Mouse (Mus musculus): Measurements from ENCODE around the gene Gm20696. TPM values are rescaled to one million over a fixed set of nuclear protein-coding genes. Genes with fewer than 3 reads are reported as not detected.

Gm20696 gene
- polyA plus RNA-seq, 1 experiment from 2014 or later, result 0.03 TPM

DNA sequence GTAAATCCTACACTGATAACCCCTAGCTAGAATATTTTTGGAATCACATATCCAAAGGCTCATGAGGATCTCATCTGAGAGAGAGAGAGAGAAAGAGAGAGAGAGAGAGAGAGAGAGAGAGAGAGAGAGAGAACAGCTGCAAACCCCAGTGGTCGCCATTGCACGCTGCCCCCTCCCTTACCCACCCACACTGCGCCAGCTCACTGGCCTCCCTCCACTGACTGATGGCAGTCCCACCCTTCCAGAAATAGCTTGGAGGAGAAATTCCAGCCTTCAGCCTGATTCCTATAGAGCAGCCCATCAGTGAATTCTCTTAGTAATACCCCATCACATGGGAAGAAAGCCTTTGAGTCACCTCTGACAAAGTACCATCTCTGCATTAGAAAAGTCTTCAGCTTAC is 415.4 kb downstream of the Gm20696 start:
- no peak overlapping the region for H3K4me3 ChIP-seq (ENCODE audit: inconsistent target)
- H3K79me2 ChIP-seq (ENCODE audit: inconsistent target), result no peaks in the 10 kb centered on the region
- WGBS (ENCODE audit: missing documents), result 100% methylated on average over 1 of the region's 3 CpGs
- no peaks in the 10 kb centered on the region for H3K36me3 ChIP-seq (ENCODE audit: inconsistent target)
- no peak overlapping the region for H3K27ac ChIP-seq

DNA sequence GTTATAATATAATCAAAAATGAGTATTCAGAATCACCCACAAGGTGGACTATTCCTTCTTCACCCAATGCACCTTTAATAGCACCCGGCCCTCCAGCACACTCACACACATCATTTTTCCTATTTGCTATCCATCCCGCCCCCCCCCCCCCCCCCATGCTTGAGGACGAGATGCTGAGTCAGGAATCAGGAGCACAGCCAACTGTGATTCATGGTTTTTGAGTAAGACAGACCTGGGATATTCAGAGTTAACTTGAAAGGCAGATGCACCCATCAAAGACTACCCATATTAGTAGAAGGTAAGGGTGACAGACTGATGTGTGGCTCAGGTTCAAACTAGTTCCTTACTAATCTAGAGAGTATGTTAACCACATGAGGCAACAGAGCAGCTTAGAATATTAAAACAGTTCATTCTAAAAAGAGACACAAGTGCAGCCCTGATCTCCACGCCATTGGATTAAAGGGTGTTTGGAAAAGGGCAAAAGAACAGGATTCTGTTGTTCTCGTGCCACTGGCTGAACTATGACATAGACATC is 417.0 kb downstream of the Gm20696 start:
- Histone ChIP-seq H3K4me3 (ENCODE audit: inconsistent target) (no peak overlapping the region), H3K27ac (no peak overlapping the region), H3K36me3 (ENCODE audit: inconsistent target) (no peaks in the 10 kb centered on the region), H3K79me2 (ENCODE audit: inconsistent target) (no peaks in the 10 kb centered on the region)
- 100% methylated on average over 3 of the region's 5 CpGs for WGBS (ENCODE audit: missing documents)

DNA sequence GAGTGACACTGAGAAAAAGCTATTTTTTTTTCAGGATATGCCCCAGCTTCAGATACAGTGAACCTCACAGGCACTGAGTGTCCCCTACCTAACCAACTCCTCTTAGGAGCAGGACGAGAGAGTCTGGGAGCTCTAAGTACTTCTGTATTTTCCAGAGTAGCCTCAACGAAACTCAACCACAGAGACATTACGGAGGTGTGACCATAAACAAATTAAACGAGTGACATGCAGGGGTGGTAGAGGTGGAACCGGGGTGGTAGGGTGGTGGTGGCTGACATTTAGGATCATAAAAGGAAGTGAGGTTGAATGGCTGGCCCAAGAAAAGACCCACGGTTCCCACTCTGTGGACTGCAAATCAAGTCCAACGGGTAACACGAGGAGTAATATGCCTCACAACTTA is 418.2 kb downstream of the Gm20696 start:
- Histone ChIP-seq H3K27ac (no peak overlapping the region), H3K79me2 (ENCODE audit: inconsistent target) (no peaks in the 10 kb centered on the region), H3K4me3 (ENCODE audit: inconsistent target) (no peak overlapping the region), H3K36me3 (ENCODE audit: inconsistent target) (no peaks in the 10 kb centered on the region)
- WGBS (ENCODE audit: missing documents), result 25% methylated on average over 8 of the region's 8 CpGs

DNA sequence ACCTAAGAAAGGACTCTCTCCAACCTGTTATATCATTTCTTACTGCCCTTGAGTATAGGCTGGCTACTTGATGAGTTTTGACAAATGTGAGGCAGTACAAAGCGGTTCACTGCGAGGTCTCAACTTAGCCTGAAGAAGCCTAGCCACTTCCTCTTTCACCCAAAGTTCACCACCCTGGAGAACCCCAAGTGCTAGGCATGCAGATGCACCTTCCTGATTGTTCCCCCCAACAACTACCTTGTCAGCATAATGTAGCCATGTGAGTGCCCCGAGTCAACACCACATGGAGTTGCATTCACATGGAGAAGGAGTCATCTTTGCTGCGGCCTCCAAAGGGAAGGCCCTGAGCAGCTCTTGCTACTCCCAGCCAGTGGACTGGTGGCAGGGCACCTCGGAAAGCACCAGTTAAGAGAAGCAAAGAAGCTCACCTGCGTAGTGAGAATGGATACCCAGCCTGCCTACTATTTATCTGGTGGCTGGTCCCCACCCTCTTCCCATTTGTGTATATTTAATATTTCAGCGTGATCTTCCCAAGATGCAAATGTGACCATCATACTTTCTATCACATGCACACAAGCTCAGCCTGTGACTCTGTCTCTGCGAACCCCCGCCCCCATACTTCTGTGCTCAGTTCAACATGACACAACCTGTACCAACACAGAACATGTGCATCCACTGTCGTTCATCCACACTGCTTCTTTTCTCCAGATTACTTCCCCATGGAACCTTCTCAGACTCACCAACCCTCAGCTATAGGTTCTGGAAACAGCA is 424.8 kb downstream of the Gm20696 start:
- H3K27ac ChIP-seq, result peak overlapping the region; percentile 64
- no peak overlapping the region for H3K4me3 ChIP-seq (ENCODE audit: inconsistent target)
- H3K36me3 ChIP-seq (ENCODE audit: inconsistent target), result no peaks in the 10 kb centered on the region
- H3K79me2 ChIP-seq (ENCODE audit: inconsistent target), result no peaks in the 10 kb centered on the region
- WGBS (ENCODE audit: missing documents), result 56% methylated on average over 10 of the region's 10 CpGs

DNA sequence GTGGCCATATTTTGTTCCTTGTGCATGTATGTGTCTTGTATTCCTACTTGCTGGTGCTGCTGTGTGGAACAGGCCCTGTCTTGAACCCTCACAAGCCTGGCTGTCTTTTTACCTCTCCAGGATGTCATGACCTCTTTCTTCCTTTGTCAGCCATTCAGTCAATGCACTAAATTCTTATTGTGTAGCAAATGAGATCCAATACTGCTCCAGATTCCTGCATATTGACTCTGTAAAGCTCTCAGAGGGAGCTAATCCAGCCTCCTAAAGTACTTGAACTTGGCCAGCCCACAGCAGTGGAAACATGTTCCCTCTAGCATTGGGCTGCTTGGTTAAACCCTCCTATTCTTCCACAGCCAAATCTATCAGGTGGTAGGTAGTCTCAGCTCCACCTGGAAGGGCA is 425.8 kb downstream of the Gm20696 start:
- Histone ChIP-seq H3K4me3 (ENCODE audit: inconsistent target) (no peak overlapping the region), H3K36me3 (ENCODE audit: inconsistent target) (no peaks in the 10 kb centered on the region), H3K79me2 (ENCODE audit: inconsistent target) (no peaks in the 10 kb centered on the region), H3K27ac (peak overlapping the region; percentile 64; the same call in 1 of the 2 replicates)

DNA sequence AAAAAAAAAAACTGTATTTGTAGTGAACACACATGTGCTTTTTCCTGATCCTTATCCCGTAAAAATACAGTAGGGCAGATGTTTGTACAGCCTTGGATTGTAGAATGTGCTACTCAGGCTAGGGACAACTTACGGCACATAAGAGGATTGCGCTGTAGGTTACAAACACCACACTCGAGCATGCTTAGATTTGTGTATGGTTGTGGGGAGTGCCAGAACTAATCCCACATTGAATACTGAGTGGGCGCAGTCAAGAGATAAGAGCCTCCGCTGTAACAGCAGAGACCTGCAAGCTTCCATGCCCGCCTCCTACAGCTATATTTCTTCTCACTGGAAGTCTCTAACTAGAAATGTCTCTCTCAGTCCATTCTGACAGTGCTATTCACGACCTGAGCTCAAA is 431.0 kb downstream of the Gm20696 start:
- Histone ChIP-seq H3K79me2 (ENCODE audit: inconsistent target) (no peaks in the 10 kb centered on the region), H3K36me3 (ENCODE audit: inconsistent target) (no peaks in the 10 kb centered on the region), H3K27ac (no peak overlapping the region), H3K4me3 (ENCODE audit: inconsistent target) (no peak overlapping the region)
- WGBS (ENCODE audit: missing documents), result 92% methylated on average over 8 of the region's 8 CpGs

DNA sequence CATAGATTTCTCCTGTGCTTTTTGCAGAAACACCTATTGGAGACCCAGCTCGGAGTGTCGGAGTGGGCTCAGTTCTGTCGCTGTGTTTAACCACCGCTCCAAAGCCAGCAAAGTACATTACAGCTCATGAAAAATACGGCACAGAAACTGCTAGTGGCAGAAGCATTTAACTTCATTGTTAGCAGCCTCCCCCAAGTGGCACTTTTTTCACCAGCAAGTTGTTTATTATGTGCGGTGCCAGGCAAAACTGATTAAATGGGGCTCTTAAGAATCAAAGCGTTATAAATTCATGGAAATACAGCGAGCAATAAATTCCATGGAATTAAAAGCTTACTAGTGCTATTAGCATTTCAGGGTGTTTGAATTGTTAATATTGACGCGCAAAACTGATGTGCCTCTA is 433.2 kb downstream of the Gm20696 start:
- Histone ChIP-seq H3K4me3 (ENCODE audit: inconsistent target) (no peak overlapping the region), H3K36me3 (ENCODE audit: inconsistent target) (no peaks in the 10 kb centered on the region), H3K79me2 (ENCODE audit: inconsistent target) (no peaks in the 10 kb centered on the region), H3K27ac (no peak overlapping the region)
- 98% methylated on average over 10 of the region's 10 CpGs for WGBS (ENCODE audit: missing documents)

DNA sequence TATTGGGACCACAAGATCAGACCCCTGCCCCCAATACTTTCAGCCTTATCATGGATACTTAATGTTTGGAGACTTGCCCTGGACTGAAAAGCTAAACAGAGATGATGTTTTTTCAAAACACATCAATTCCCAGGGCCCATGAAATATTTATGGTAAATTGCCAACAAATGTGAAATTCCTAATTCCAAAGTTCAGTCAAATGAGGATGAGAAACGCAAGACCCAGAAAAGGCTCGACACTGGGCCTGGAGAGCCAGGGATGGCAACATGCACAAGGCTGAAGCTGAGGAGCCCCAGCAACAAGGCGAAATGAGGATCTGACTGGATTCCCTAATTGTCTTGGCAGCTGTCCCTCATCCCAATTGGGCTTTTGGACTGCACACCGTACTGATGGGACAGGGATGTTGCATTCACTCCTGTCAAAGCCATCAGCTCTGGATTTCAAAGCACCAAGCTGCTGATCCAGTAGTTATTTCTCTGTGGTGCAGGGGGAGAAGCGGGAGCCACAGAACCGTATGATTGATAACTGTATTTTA is 438.2 kb downstream of the Gm20696 start:
- Histone ChIP-seq H3K27ac (no peak overlapping the region), H3K36me3 (ENCODE audit: inconsistent target) (no peaks in the 10 kb centered on the region), H3K79me2 (ENCODE audit: inconsistent target) (no peaks in the 10 kb centered on the region), H3K4me3 (ENCODE audit: inconsistent target) (no peak overlapping the region)
- 93% methylated on average over 6 of the region's 6 CpGs for WGBS (ENCODE audit: missing documents)

DNA sequence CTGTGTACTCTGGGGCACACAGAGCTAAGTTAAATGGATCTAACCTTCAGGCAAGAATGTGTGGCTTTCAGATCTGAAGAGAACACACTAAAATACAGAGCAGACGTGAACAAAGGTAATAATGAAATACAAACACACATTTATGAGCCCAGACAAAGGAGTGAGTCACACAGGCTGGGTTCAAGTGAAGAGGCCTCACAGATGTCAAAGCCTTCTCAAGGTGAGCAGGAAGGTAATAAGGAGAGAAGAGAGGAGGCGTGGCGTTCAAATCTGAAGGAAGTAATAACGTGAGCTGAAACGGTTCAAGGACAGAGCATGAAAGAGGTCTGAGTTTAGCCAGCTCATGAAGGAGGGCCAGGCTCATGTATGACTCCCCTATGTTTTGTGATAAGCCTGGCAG is 445.4 kb downstream of the Gm20696 start:
- H3K4me3 ChIP-seq (ENCODE audit: inconsistent target), result no peak overlapping the region
- no peaks in the 10 kb centered on the region for H3K36me3 ChIP-seq (ENCODE audit: inconsistent target)
- 92% methylated on average over 5 of the region's 5 CpGs for WGBS (ENCODE audit: missing documents)
- H3K27ac ChIP-seq, result no peak overlapping the region
- H3K79me2 ChIP-seq (ENCODE audit: inconsistent target), result no peaks in the 10 kb centered on the region

DNA sequence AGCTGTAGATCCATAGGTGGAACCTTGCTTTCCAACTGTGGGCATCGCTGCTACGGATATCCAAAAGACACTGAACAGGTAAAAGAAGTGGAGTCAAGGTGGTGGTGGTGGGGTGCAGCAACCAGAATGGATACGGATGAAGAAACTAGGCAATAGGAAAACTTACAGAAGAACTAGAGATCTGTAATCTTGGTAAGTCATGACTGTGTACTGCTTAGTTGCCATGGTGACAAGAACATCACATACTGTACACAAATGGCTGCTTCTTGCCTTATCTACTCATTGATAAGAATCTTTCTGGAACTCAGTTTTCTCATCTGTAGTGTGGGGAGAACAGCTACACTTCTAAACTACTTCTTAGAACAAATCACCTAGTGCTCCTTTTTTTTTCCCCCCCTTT is 446.1 kb downstream of the Gm20696 start:
- 95% methylated on average over 3 of the region's 3 CpGs for WGBS (ENCODE audit: missing documents)
- H3K4me3 ChIP-seq (ENCODE audit: inconsistent target), result no peak overlapping the region
- no peak overlapping the region for H3K27ac ChIP-seq
- H3K79me2 ChIP-seq (ENCODE audit: inconsistent target), result no peaks in the 10 kb centered on the region
- H3K36me3 ChIP-seq (ENCODE audit: inconsistent target), result no peaks in the 10 kb centered on the region

DNA sequence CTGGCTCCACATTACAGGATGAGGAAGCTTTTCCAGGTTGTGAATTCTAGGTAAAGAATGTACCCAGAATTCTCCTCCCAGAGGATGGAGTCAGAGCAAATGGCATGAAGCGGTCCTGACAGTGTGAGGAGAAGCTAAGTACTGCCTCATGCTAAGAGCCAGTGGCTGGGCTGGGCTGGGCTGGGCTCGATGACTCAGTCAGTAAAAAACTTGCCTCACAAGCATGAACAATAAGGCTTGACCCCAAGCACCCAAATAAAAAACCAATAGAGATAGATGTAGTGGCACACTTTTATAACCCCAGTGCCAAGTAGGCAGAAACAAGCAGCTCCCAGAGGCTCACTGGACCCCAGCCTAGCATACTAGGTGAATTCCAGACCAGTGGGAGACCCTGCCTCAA is 448.8 kb downstream of the Gm20696 start:
- WGBS (ENCODE audit: missing documents), result 59% methylated on average over 2 of the region's 2 CpGs
- Histone ChIP-seq H3K36me3 (ENCODE audit: inconsistent target) (no peaks in the 10 kb centered on the region), H3K79me2 (ENCODE audit: inconsistent target) (no peaks in the 10 kb centered on the region), H3K27ac (no peak overlapping the region), H3K4me3 (ENCODE audit: inconsistent target) (no peak overlapping the region)

DNA sequence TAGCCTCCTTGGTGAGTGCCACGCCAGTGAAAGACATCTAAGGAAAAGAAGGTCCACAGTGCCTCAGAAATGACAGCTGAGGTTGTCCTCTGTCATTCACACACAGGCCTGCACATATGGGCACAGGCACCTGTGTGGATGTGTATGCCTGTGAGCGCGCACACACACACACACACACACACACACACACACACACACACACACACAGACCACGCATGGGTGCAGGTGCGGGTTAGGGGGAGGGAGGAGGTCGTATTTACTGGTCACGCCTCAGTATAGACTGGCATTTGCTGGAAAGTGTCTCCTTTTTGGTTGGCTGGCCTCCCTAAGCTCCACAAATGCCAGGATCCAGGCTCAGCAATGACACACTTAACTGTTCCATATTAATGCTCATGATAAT is 449.4 kb downstream of the Gm20696 start:
- H3K4me3 ChIP-seq (ENCODE audit: inconsistent target), result no peak overlapping the region
- H3K27ac ChIP-seq, result no peak overlapping the region
- 83% methylated on average over 4 of the region's 7 CpGs for WGBS (ENCODE audit: missing documents)
- H3K79me2 ChIP-seq (ENCODE audit: inconsistent target), result no peaks in the 10 kb centered on the region
- H3K36me3 ChIP-seq (ENCODE audit: inconsistent target), result no peaks in the 10 kb centered on the region

DNA sequence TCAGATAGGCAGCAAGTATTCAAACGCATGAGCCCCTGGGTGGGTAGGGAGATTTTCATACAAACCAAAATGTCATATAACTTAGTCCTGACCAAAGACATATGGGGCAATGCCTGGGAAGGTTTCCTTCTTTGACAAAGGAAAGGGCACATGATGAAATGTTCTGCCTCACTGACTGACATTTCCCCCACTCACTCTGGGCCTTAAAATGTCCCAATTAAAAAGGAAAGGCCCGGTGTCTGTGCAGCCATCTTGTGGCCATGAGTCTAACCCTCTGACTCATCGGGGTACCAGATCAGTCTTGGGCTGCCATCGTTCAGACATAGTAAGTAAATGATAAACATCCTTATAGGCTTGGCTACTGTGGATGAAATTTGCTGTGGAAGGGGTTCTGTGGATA is 454.1 kb downstream of the Gm20696 start:
- Histone ChIP-seq H3K36me3 (ENCODE audit: inconsistent target) (no peaks in the 10 kb centered on the region), H3K4me3 (ENCODE audit: inconsistent target) (no peak overlapping the region), H3K79me2 (ENCODE audit: inconsistent target) (no peaks in the 10 kb centered on the region), H3K27ac (no peak overlapping the region)
- WGBS (ENCODE audit: missing documents), result 40% methylated on average over 4 of the region's 4 CpGs

DNA sequence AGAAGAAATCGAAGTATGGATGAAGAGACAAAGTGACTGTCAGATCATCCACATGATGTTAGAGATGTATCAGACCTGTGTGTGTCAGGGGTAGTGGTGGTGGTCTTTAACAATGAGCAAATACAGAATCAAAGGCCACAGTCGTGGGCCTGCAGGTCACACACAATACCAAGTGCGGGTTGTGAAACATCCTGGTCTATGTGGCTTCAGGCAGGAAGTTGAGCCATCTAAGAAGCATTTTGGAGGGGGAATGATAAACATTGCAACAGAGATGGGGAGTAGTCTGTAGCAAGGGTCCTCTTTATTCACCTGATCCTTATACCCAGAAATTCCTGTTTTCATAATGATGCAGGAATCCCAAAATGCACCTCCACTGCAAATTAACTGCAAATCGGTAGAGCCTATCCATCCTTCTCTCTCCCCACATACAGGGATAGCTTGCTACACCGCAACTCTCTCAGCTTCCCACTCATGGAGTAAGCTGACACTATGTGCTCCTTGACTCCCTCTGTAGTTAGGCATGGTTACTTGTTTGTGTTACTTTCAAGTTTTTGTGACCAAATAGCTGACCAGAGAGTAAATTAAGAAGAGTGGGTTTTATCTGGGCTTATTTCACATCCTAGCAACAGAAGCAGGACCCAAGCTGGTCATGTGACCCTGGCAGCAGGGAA is 454.8 kb downstream of the Gm20696 start:
- Histone ChIP-seq H3K36me3 (ENCODE audit: inconsistent target) (no peaks in the 10 kb centered on the region), H3K4me3 (ENCODE audit: inconsistent target) (no peak overlapping the region), H3K79me2 (ENCODE audit: inconsistent target) (no peaks in the 10 kb centered on the region), H3K27ac (no peak overlapping the region)
- WGBS (ENCODE audit: missing documents), result 44% methylated on average over 5 of the region's 5 CpGs

DNA sequence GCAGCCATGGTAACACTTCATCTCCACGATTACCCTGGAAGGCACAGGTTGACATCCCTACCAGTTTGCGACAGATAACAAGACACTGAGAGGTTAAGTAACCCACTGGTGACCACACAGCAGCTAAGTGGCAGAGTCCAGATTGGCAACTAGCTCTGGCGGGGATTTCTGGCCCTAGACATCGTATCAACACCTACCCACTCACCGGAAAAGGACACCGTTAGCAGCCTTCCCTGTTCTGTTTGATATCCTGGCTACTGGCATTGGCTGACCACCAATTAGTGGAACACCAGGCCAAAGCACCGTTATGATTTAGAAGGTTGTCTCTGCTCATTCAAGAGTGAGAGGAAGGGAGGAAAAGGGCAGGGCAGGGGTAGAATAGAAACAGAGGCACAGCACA is 456.4 kb downstream of the Gm20696 start:
- no peak overlapping the region for H3K27ac ChIP-seq
- 79% methylated on average over 7 of the region's 7 CpGs for WGBS (ENCODE audit: missing documents)
- H3K79me2 ChIP-seq (ENCODE audit: inconsistent target), result no peaks in the 10 kb centered on the region

More for the DNA sequence above, 456.4 kb downstream of the Gm20696 start:
- no peak overlapping the region for H3K4me3 ChIP-seq (ENCODE audit: inconsistent target)
- H3K36me3 ChIP-seq (ENCODE audit: inconsistent target), result no peaks in the 10 kb centered on the region
